Mouse (Mus musculus): Measurements from ENCODE around the gene Aldh3b3. TPM values are rescaled to one million over a fixed set of nuclear protein-coding genes. Genes with fewer than 3 reads are reported as not detected.

Gene Aldh3b3
- polyA plus RNA-seq, 1 experiment from 2014 or later = not detected

Other genes starting within 250 kb of the Aldh3b3 start
- 21.4 and 29.2 TPM in 2 replicates for gene Kmt5b, start 191.2 kb upstream of the Aldh3b3 start, polyA plus RNA-seq (2016; fragmentation: Nextera tagmentation; extraction: Ambion mirVana)
- gene Chka, start 106.9 kb upstream of the Aldh3b3 start, polyA plus RNA-seq (2016; fragmentation: Nextera tagmentation; extraction: Ambion mirVana) = 48.5 and 50.0 TPM in 2 replicates
- gene Tcirg1, start 51.5 kb upstream of the Aldh3b3 start, polyA plus RNA-seq (2016; fragmentation: Nextera tagmentation; extraction: Ambion mirVana) = 27.9 and 39.4 TPM in 2 replicates
- 249 and 273 TPM in 2 replicates for gene Ndufs8, start 45.9 kb upstream of the Aldh3b3 start, polyA plus RNA-seq (2016; fragmentation: Nextera tagmentation; extraction: Ambion mirVana)
- gene Aldh3b1, start 28.8 kb upstream of the Aldh3b3 start, polyA plus RNA-seq (2016; fragmentation: Nextera tagmentation; extraction: Ambion mirVana) = 0.20 and 0.33 TPM in 2 replicates
- gene Unc93b1, start 23.5 kb upstream of the Aldh3b3 start, polyA plus RNA-seq (2016; fragmentation: Nextera tagmentation; extraction: Ambion mirVana) = 5.4 and 6.7 TPM in 2 replicates
- gene Aldh3b2, start 13.7 kb downstream of the Aldh3b3 start, polyA plus RNA-seq (2016; fragmentation: Nextera tagmentation; extraction: Ambion mirVana) = 1.4 and 2.4 TPM in 2 replicates
- gene Acy3, start 27.9 kb downstream of the Aldh3b3 start, polyA plus RNA-seq (2016; fragmentation: Nextera tagmentation; extraction: Ambion mirVana) = 3.9 and 5.6 TPM in 2 replicates
- 0.10 TPM in 1 of 2 replicates, not detected in the other for gene Tbx10, start 34.1 kb downstream of the Aldh3b3 start, polyA plus RNA-seq (2016; fragmentation: Nextera tagmentation; extraction: Ambion mirVana)
- gene Nudt8, start 41.9 kb downstream of the Aldh3b3 start, polyA plus RNA-seq (2016; fragmentation: Nextera tagmentation; extraction: Ambion mirVana) = 32.4 and 36.0 TPM in 2 replicates
- gene Gm49405, start 42.0 kb downstream of the Aldh3b3 start, polyA plus RNA-seq (2016; fragmentation: Nextera tagmentation; extraction: Ambion mirVana) = 3.5 and 4.6 TPM in 2 replicates
- gene Doc2g, start 44.7 kb downstream of the Aldh3b3 start, polyA plus RNA-seq (2016; fragmentation: Nextera tagmentation; extraction: Ambion mirVana) = 5.0 and 7.6 TPM in 2 replicates
- 220 and 221 TPM in 2 replicates for gene Ndufv1, start 54.2 kb downstream of the Aldh3b3 start, polyA plus RNA-seq (2016; fragmentation: Nextera tagmentation; extraction: Ambion mirVana)
- gene Gstp1, start 79.3 kb downstream of the Aldh3b3 start, polyA plus RNA-seq (2016; fragmentation: Nextera tagmentation; extraction: Ambion mirVana) = 478 and 510 TPM in 2 replicates
- gene Gstp2, start 87.4 kb downstream of the Aldh3b3 start, polyA plus RNA-seq (2016; fragmentation: Nextera tagmentation; extraction: Ambion mirVana) = 0.62 and 0.88 TPM in 2 replicates
- gene Gstp3, start 100.9 kb downstream of the Aldh3b3 start, polyA plus RNA-seq (2016; fragmentation: Nextera tagmentation; extraction: Ambion mirVana) = not detected in 2 replicates
- gene Cabp2, start 122.9 kb downstream of the Aldh3b3 start, polyA plus RNA-seq (2016; fragmentation: Nextera tagmentation; extraction: Ambion mirVana) = not detected in 2 replicates
- gene Cdk2ap2, start 138.5 kb downstream of the Aldh3b3 start, polyA plus RNA-seq (2016; fragmentation: Nextera tagmentation; extraction: Ambion mirVana) = 86.7 and 87.0 TPM in 2 replicates
- gene Pitpnm1, start 141.4 kb downstream of the Aldh3b3 start, polyA plus RNA-seq (2016; fragmentation: Nextera tagmentation; extraction: Ambion mirVana) = 5.9 and 7.9 TPM in 2 replicates
- gene Aip, start 167.2 kb downstream of the Aldh3b3 start, polyA plus RNA-seq (2016; fragmentation: Nextera tagmentation; extraction: Ambion mirVana) = 74.9 and 79.2 TPM in 2 replicates
- gene Gpr152, start 181.1 kb downstream of the Aldh3b3 start, polyA plus RNA-seq (2016; fragmentation: Nextera tagmentation; extraction: Ambion mirVana) = not detected in 2 replicates
- 0.15 TPM in 1 of 2 replicates, not detected in the other for gene Cabp4, start 185.4 kb downstream of the Aldh3b3 start, polyA plus RNA-seq (2016; fragmentation: Nextera tagmentation; extraction: Ambion mirVana)
- 129 and 148 TPM in 2 replicates for gene Coro1b, start 190.0 kb downstream of the Aldh3b3 start, polyA plus RNA-seq (2016; fragmentation: Nextera tagmentation; extraction: Ambion mirVana)
- 0.93 and 1.4 TPM in 2 replicates for gene Ptprcap, start 195.0 kb downstream of the Aldh3b3 start, polyA plus RNA-seq (2016; fragmentation: Nextera tagmentation; extraction: Ambion mirVana)
- 58.3 and 66.0 TPM in 2 replicates for gene Rps6kb2, start 204.7 kb downstream of the Aldh3b3 start, polyA plus RNA-seq (2016; fragmentation: Nextera tagmentation; extraction: Ambion mirVana)
- 3.2 and 3.3 TPM in 2 replicates for gene Carns1, start 216.8 kb downstream of the Aldh3b3 start, polyA plus RNA-seq (2016; fragmentation: Nextera tagmentation; extraction: Ambion mirVana)
- 0.21 and 1.2 TPM in 2 replicates for gene Tbc1d10c, start 232.6 kb downstream of the Aldh3b3 start, polyA plus RNA-seq (2016; fragmentation: Nextera tagmentation; extraction: Ambion mirVana)
- gene Ppp1ca, start 233.4 kb downstream of the Aldh3b3 start, polyA plus RNA-seq (2016; fragmentation: Nextera tagmentation; extraction: Ambion mirVana) = 1,070 and 1,129 TPM in 2 replicates
- gene Rad9a, start 243.0 kb downstream of the Aldh3b3 start, polyA plus RNA-seq (2016; fragmentation: Nextera tagmentation; extraction: Ambion mirVana) = 58.2 and 61.5 TPM in 2 replicates

All from limb, embryonic 10.5 days (tissue).